8 mouse cellular contexts compared by ENCODE assay signal in genomic region chr13:45239153-45239552, GRCm38 (mm10).
DNase-seq lines count a peak whose midpoint lies in the region; ATAC-seq and TF ChIP-seq lines count a peak whose summit lies in the region.

No protein-coding gene starts in this region.

- WGBS in forebrain, postnatal 0 days = 18% methylated on average over 9 of the region's 9 CpGs
- WGBS in neural tube, embryonic 14.5 days = 33% methylated on average over 9 of the region's 9 CpGs
- 81% methylated on average over 9 of the region's 9 CpGs for WGBS in heart, embryonic 12.5 days

- no peak overlapping the region for H3K27ac ChIP-seq in forebrain, postnatal 0 days (ENCODE audit: low read depth, low read length)
- H3K27ac ChIP-seq in neural tube, embryonic 14.5 days (ENCODE audit: low read depth, low read length) = peak overlapping the region; percentile 60
- no peak overlapping the region for H3K27ac ChIP-seq in heart, embryonic 12.5 days (ENCODE audit: poor library complexity, severe bottlenecking)

- H3K9me3 ChIP-seq in forebrain, postnatal 0 days (ENCODE audit: low read length) = no peaks in the 10 kb centered on the region
- no peaks in the 10 kb centered on the region for H3K9me3 ChIP-seq in neural tube, embryonic 14.5 days (ENCODE audit: control insufficient read depth, low read length)
- H3K9me3 ChIP-seq in heart, embryonic 12.5 days (replicated peaks) = no peaks in the 10 kb centered on the region

- DNase-seq in cerebellum, postnatal 10 days = peak; percentile 68 to 70
- no peak for DNase-seq in cerebellum, adult 9-11 months
- peak; percentile 9 for DNase-seq in 3134 (ENCODE audit: extremely low read depth, insufficient read length, low spot score)
- DNase-seq in forebrain, postnatal 0 days = peak; percentile 66
- peak; percentile 12 to 28 for DNase-seq in layer of hippocampus, postnatal 14 days (ENCODE audit: low spot score in 2 of 2)

- H3K4me3 ChIP-seq in forebrain, postnatal 0 days (ENCODE audit: low read depth, low read length) = no peak overlapping the region
- H3K4me3 ChIP-seq in neural tube, embryonic 14.5 days (ENCODE audit: low read depth, low read length) = no peak overlapping the region
- no peak overlapping the region for H3K4me3 ChIP-seq in heart, embryonic 12.5 days

- H3K36me3 ChIP-seq in forebrain, postnatal 0 days (ENCODE audit: insufficient read depth) = no peaks in the 10 kb centered on the region
- no peaks in the 10 kb centered on the region for H3K36me3 ChIP-seq in neural tube, embryonic 14.5 days (ENCODE audit: control insufficient read depth, insufficient read depth, low read length)
- H3K36me3 ChIP-seq in heart, embryonic 12.5 days = no peaks in the 10 kb centered on the region

- ATAC-seq in forebrain, postnatal 0 days = peak; percentile 42
- peak; percentile 87 for ATAC-seq in neural tube, embryonic 14.5 days (ENCODE audit: low read depth)
- no peak for ATAC-seq in heart, embryonic 12.5 days (ENCODE audit: insufficient number of reproducible peaks, low FRiP score)
- no peak for ATAC-seq in inflammation-experienced regulatory T-cells, adult 6 months

- peaks cover 5% of the 10 kb centered on the region; the same call in 1 of the 2 replicates for H3K4me1 ChIP-seq in forebrain, postnatal 0 days (ENCODE audit: insufficient read depth)
- H3K4me1 ChIP-seq in neural tube, embryonic 14.5 days (ENCODE audit: control insufficient read depth, insufficient read depth, low read length) = peaks cover 6% of the 10 kb centered on the region; the same call in 1 of the 2 replicates
- no peaks in the 10 kb centered on the region for H3K4me1 ChIP-seq in heart, embryonic 12.5 days (replicated peaks)

- H3K27me3 ChIP-seq in forebrain, postnatal 0 days (ENCODE audit: insufficient read depth, low read length) = no peaks in the 10 kb centered on the region
- H3K27me3 ChIP-seq in neural tube, embryonic 14.5 days (ENCODE audit: control insufficient read depth, insufficient read depth, low read length) = no peaks in the 10 kb centered on the region
- H3K27me3 ChIP-seq in heart, embryonic 12.5 days (replicated peaks) = no peaks in the 10 kb centered on the region

- no peak overlapping the region for H3K9ac ChIP-seq in forebrain, postnatal 0 days
- H3K9ac ChIP-seq in neural tube, embryonic 14.5 days (replicated peaks; ENCODE audit: low read depth, low read length) = no peak overlapping the region; the same call in 1 of the 2 replicates
- no peak overlapping the region for H3K9ac ChIP-seq in heart, embryonic 12.5 days

- TF ChIP-seq CTCF in forebrain, postnatal 0 days (IDR thresholded peaks at IDR 0.05; ENCODE audit: low read depth) = no peak

- peak overlapping the region; percentile 41 for H3K4me2 ChIP-seq in forebrain, postnatal 0 days (ENCODE audit: low read depth)
- peak overlapping the region; percentile 23 for H3K4me2 ChIP-seq in neural tube, embryonic 14.5 days (ENCODE audit: low read depth, low read length)
- no peak overlapping the region for H3K4me2 ChIP-seq in heart, embryonic 12.5 days

Comparison
In these comparisons a context has a peak if more than half of its experiments do, and no peak if none do; other contexts are left out.
1. ATAC-seq: peak in forebrain, postnatal 0 days (single experiment) and neural tube, embryonic 14.5 days (single experiment); none in heart, embryonic 12.5 days (single experiment) and inflammation-experienced regulatory T-cells, adult 6 months (single experiment).